Mouse (Mus musculus) embryonic facial prominence, embryonic 14.5 days (tissue): ENCODE measurements at regions not wholly inside any gene's neighbourhood (a gene's known extent, or its start where the extent isn't known, plus 50 kb on each side); places are given as distances from the start of the nearest gene placed in this dataset.
A peak's percentile ranks its signal among the peaks of the same experiment; 100 is the strongest.

Source experiments
- ATAC-seq: fragments of 200-750 bp; cut with Nextera tagmentation; 2 replicates; pipeline ENCODE4 v1.8.0; 2017; ENCODE audit warnings: low read depth, moderate number of reproducible peaks, moderate TSS enrichment
- DNase-seq: peaks from one replicate; pipeline ENCODE4 v3.0.0-alpha.2; 2015; ENCODE audit warnings: low spot score
- H3K27ac ChIP-seq: fragments of 300-500 bp; sonication (generic); replicated peaks from 2 replicates; pipeline ENCODE4 v1.5.1; 2014; ENCODE audit warnings: low read depth, mild to moderate bottlenecking, low read length, moderate library complexity
- H3K27me3 ChIP-seq: fragments of 300-500 bp; sonication (generic); replicated peaks from 2 replicates; pipeline ENCODE4 v1.6.1; 2014; ENCODE audit warnings: low read length; ENCODE audit not compliant: control insufficient read depth, insufficient read depth
- H3K36me3 ChIP-seq: fragments of 300-500 bp; sonication (generic); 2 replicates; pipeline ENCODE4 v1.6.1; 2014; ENCODE audit warnings: low read length, mixed read lengths; ENCODE audit not compliant: control insufficient read depth, insufficient read depth
- H3K4me1 ChIP-seq: fragments of 300-500 bp; sonication (generic); 2 replicates; pipeline ENCODE4 v1.6.1; 2014; ENCODE audit warnings: antibody characterized with exemption, low read length; ENCODE audit not compliant: control insufficient read depth, insufficient read depth
- H3K4me2 ChIP-seq: fragments of 300-500 bp; sonication (generic); 2 replicates; pipeline ENCODE4 v1.6.1; 2014; ENCODE audit warnings: low read depth, mild to moderate bottlenecking, low read length, moderate library complexity, mixed read lengths
- H3K4me3 ChIP-seq: fragments of 300-500 bp; sonication (generic); 2 replicates; pipeline ENCODE4 v1.5.1; 2014; ENCODE audit warnings: low read depth, mild to moderate bottlenecking, low read length
- H3K9ac ChIP-seq: fragments of 300-500 bp; sonication (generic); 2 replicates; pipeline ENCODE4 v1.6.1; 2014; ENCODE audit warnings: low read depth, mild to moderate bottlenecking, low read length, moderate library complexity, mixed read lengths
- H3K9me3 ChIP-seq: fragments of 300-500 bp; sonication (generic); 2 replicates; pipeline ENCODE4 v1.6.1; 2016; ENCODE audit warnings: low read length; ENCODE audit not compliant: control insufficient read depth
- WGBS: fragments of 180-500 bp; shearing (Covaris S2); extraction: QIAGEN DNeasy Blood & Tissue Kit; methylation state at CpG from one replicate; pipeline ENCODE4 v1.1.7; 2014; 5-methylcytosine and 5-hydroxymethylcytosine counted together

- ATAC-seq (no peak), DNase-seq (no peak)
- Histone ChIP-seq H3K9me3 (no peaks in the 10 kb centered on the region), H3K4me3 (no peak overlapping the region), H3K9ac (no peak overlapping the region), H3K4me1 (no peaks in the 10 kb centered on the region), H3K36me3 (no peaks in the 10 kb centered on the region), H3K27ac (no peak overlapping the region), H3K27me3 (no peaks in the 10 kb centered on the region), H3K4me2 (no peak overlapping the region)
- WGBS, result 89% methylated on average over 5 of the region's 5 CpGs
Observed at GRCm38 (mm10) chr1:105079437-105079836, 277.1 kb downstream of the Rnf152 start.

DNA sequence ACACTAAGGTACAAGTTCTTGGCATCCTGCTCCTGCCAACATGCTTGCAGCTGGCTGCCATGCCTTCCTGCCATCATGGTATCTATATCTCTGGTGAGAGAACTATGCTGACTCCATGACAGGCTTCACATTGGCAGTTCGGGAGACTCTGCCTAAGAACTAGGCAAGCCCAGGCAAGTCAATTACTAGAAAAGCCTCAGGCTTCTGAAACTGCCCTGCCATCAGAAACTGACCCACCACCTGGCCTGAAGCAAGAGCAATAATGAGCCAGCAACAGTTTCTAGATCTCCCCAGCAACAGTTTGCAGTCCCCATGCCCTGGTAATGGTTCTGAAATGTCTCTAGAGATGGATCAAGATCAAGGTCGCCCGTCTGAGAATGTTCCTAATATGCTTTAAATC, 280.8 kb downstream of the Rnf152 start:
- WGBS, result 75% methylated on average over 3 of the region's 3 CpGs
- Histone ChIP-seq H3K9ac (no peak overlapping the region), H3K4me2 (no peak overlapping the region), H3K9me3 (peaks cover 7% of the 10 kb centered on the region; the same call in 1 of the 2 replicates), H3K4me1 (no peaks in the 10 kb centered on the region), H3K36me3 (no peaks in the 10 kb centered on the region), H3K4me3 (no peak overlapping the region), H3K27ac (no peak overlapping the region), H3K27me3 (no peaks in the 10 kb centered on the region)
- DNase-seq (no peak), ATAC-seq (no peak)

DNA sequence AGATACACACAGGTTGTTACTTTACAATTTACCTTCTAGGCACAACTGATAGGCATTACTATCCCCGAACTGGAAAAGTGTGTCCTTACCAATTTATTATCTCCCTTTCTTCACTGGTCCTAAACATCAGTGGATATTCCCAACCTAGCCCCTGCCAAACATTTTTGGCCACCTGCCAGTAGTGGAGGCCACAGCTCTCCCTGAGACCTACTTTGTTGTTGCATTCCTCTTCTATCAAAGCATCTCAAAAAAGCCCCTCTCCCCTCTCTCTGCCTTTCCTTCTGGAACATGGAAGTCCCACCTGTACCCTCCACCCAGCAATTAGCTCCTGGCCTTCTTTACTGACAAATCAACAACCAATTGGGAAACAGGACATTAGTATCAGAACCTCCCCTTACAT, 282.2 kb downstream of the Rnf152 start:
- WGBS, result 82% methylated on average over 1 of the region's 1 CpGs

DNA sequence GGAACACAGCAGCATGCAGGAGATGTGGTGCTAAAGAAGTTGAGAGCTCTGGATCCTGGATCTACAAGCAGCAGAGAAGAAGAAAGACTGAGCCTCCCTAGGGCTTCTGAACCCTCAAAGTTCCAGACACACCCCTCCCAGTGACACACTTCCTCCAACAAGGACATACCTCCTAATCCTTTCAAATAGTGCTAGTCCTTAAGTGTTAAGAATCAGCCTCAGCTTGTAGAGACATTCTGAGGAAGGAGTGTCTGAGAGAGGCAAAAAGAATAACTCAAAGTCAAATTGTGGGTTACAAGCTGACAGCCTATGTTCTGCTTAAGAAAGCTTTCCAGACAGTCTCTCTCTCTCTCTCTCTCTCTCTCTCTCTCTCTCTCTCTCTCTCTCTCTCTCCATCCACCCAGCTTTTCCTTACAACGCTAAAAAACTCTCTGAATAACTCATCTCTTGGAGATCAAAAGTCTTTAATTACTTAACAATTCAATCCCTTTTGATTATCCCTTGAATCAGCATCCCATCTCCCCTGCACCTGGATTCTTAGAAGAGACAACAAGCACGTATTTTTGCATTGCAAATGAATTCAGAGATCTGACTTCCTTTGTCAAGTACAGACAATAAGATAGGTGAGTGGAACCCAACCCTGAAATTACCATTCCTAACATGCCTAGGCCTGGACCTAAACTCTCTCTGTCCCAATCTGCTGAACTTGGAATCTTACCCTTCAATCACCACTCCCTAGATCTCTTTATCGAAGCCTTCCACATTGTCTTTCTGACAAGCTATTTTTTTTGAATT, 285.7 kb downstream of the Rnf152 start:
- ATAC-seq, result no peak
- Histone ChIP-seq H3K4me2 (no peak overlapping the region), H3K9ac (no peak overlapping the region), H3K36me3 (no peaks in the 10 kb centered on the region), H3K9me3 (peaks cover 7% of the 10 kb centered on the region; the same call in 1 of the 2 replicates), H3K4me1 (no peaks in the 10 kb centered on the region), H3K27ac (no peak overlapping the region), H3K27me3 (no peaks in the 10 kb centered on the region), H3K4me3 (no peak overlapping the region)
- 46% methylated on average over 3 of the region's 3 CpGs for WGBS
- no peak for DNase-seq

More for the DNA sequence above, 282.2 kb downstream of the Rnf152 start:
- no peaks in the 10 kb centered on the region for H3K4me1 ChIP-seq
- no peak overlapping the region for H3K9ac ChIP-seq
- DNase-seq (no peak), ATAC-seq (no peak)
- H3K27ac ChIP-seq, result no peak overlapping the region
- H3K4me2 ChIP-seq, result no peak overlapping the region
- H3K27me3 ChIP-seq, result no peaks in the 10 kb centered on the region
- H3K36me3 ChIP-seq, result no peaks in the 10 kb centered on the region
- peaks cover 7% of the 10 kb centered on the region; the same call in 1 of the 2 replicates for H3K9me3 ChIP-seq
- no peak overlapping the region for H3K4me3 ChIP-seq

GRCm38 (mm10) chr1:105067902-105068301, 288.6 kb downstream of the Rnf152 start:
- Histone ChIP-seq H3K27ac (no peak overlapping the region), H3K4me2 (no peak overlapping the region), H3K4me1 (no peaks in the 10 kb centered on the region), H3K36me3 (no peaks in the 10 kb centered on the region), H3K4me3 (no peak overlapping the region), H3K9me3 (peaks cover 7% of the 10 kb centered on the region; the same call in 1 of the 2 replicates), H3K27me3 (no peaks in the 10 kb centered on the region), H3K9ac (no peak overlapping the region)
- ATAC-seq (peak; percentile 53; the same call in 1 of the 2 replicates), DNase-seq (peak; percentile 56)
- 45% methylated on average over 4 of the region's 4 CpGs for WGBS

GRCm38 (mm10) chr1:105067049-105067795, 289.3 kb downstream of the Rnf152 start:
- Histone ChIP-seq H3K4me2 (no peak overlapping the region), H3K27me3 (no peaks in the 10 kb centered on the region), H3K36me3 (no peaks in the 10 kb centered on the region), H3K9ac (no peak overlapping the region), H3K4me3 (no peak overlapping the region), H3K27ac (no peak overlapping the region), H3K9me3 (peaks cover 7% of the 10 kb centered on the region; the same call in 1 of the 2 replicates), H3K4me1 (no peaks in the 10 kb centered on the region)
- no peak for DNase-seq
- no peak for ATAC-seq
- 74% methylated on average over 4 of the region's 4 CpGs for WGBS

GRCm38 (mm10) chr1:105050584-105051363, 282.4 kb downstream of the Cdh20 start:
- Histone ChIP-seq H3K9ac (no peak overlapping the region), H3K4me2 (no peak overlapping the region), H3K4me3 (no peak overlapping the region), H3K36me3 (no peaks in the 10 kb centered on the region), H3K27me3 (no peaks in the 10 kb centered on the region), H3K27ac (no peak overlapping the region), H3K4me1 (no peaks in the 10 kb centered on the region), H3K9me3 (no peaks in the 10 kb centered on the region)
- 74% methylated on average over 10 of the region's 10 CpGs for WGBS
- peak; percentile 21 for DNase-seq
- no peak for ATAC-seq
